Mouse (Mus musculus): Measurements from ENCODE around the gene Schip1. TPM values are rescaled to one million over a fixed set of nuclear protein-coding genes. Genes with fewer than 3 reads are reported as not detected.

Schip1 gene
- polyA plus RNA-seq, 2 experiments = 1.1 to 1.6 TPM

DNA sequence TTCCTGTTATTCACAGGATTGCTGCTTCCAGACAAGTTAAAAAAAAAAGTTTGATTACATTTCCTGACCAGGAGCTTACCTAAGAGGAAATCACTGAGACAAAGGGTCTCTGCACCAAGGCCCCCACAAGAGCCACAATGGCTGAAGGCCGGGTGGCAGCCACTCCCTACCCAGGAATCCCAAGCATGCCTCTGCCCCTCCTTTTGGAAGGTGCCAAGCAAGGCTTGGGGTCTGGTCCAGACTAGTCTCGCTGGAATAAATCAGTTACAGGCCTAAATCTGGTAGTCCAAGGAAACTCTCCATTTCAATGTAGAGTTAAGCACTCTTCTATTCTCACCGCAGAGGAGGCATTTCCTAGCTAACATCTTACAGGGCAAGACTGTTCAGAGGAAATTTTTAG, 427.9 kb downstream of the Schip1 start:
- no peak for DNase-seq (ENCODE audit: low read depth in 3 of 3, low spot score in 3 of 3)
- TF ChIP-seq CTCF (IDR thresholded peaks at IDR 0.05; ENCODE audit: low read depth) = no peak
- peaks cover 3 to 14% of the 10 kb centered on the region in 2 experiments; a peak in 3 of 4 replicates for H3K4me1 ChIP-seq (replicated peaks; ENCODE audit: control insufficient read depth in 2 of 2, insufficient read depth in 2 of 2, low read length in 1 of 2)
- H3K27ac ChIP-seq = no peak overlapping the region
- no peak overlapping the region for H3K4me3 ChIP-seq (ENCODE audit: insufficient read depth in 1 of 2, low read depth in 2 of 2, low read length in 2 of 2)
- 30% methylated on average over 3 of the region's 3 CpGs for WGBS (ENCODE audit: insufficient replicate concordance)
- no peak overlapping the region for H3K9ac ChIP-seq (replicated peaks)
- H3K9me3 ChIP-seq (ENCODE audit: control insufficient read depth, low read length) = no peaks in the 10 kb centered on the region
- no peak for ATAC-seq (ENCODE audit: insufficient read depth)
- H3K27me3 ChIP-seq (ENCODE audit: control insufficient read depth, insufficient read depth, low read length) = peaks cover 38% of the 10 kb centered on the region
- no peaks in the 10 kb centered on the region for H3K36me3 ChIP-seq (replicated peaks; ENCODE audit: control insufficient read depth, insufficient read depth, low read depth)
- H3K4me2 ChIP-seq (ENCODE audit: low read depth) = peak overlapping the region; percentile 73; the same call in 1 of the 2 replicates

DNA sequence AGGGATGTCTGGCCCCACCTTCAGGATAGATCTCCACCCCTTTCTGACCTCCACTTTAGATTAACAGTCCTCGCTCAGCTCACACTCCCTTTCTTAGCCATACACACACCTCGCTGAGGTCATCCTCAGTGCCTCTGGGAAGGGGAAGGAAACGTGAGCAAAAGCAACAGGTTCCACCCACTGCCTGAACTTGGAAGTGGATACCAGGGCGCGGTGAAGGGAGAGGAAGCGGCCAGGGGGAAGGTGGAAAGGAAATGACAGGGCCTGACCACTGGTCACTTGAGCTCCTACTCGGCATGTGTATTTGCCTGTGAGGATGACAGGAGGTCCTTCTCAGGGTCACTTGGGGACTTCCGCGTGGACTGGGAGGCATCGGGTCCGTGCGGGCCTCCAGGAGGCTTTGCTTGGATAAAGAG, 428.6 kb downstream of the Schip1 start:
- Histone ChIP-seq H3K4me1 (replicated peaks; ENCODE audit: control insufficient read depth in 2 of 2, insufficient read depth in 2 of 2, low read length in 1 of 2) (peaks cover 3 to 14% of the 10 kb centered on the region in 2 experiments; a peak in 3 of 4 replicates), H3K27me3 (ENCODE audit: control insufficient read depth, insufficient read depth, low read length) (peaks cover 38% of the 10 kb centered on the region), H3K4me2 (ENCODE audit: low read depth) (peak overlapping the region; percentile 73), H3K36me3 (replicated peaks; ENCODE audit: control insufficient read depth, insufficient read depth, low read depth) (no peaks in the 10 kb centered on the region), H3K27ac (no peak overlapping the region), H3K9me3 (ENCODE audit: control insufficient read depth, low read length) (no peaks in the 10 kb centered on the region), H3K4me3 (ENCODE audit: insufficient read depth in 1 of 2, low read depth in 2 of 2, low read length in 2 of 2) (peak overlapping the region; percentile 58 to 68), H3K9ac (replicated peaks) (0 out of 2 replicates have a peak overlapping the region, but pooled peaks have one; percentile 14)
- WGBS (ENCODE audit: insufficient replicate concordance) = under 1% methylated on average over 12 of the region's 12 CpGs
- peak; percentile 27 for ATAC-seq (ENCODE audit: insufficient read depth)
- no peak for TF ChIP-seq CTCF (IDR thresholded peaks at IDR 0.05; ENCODE audit: low read depth)
- no peak for TF ChIP-seq EP300 (IDR thresholded peaks at IDR 0.05; ENCODE audit: low read depth)
- DNase-seq (ENCODE audit: low read depth in 3 of 3, low spot score in 3 of 3) = peak in 1 of 3 experiments; percentile 30

DNA sequence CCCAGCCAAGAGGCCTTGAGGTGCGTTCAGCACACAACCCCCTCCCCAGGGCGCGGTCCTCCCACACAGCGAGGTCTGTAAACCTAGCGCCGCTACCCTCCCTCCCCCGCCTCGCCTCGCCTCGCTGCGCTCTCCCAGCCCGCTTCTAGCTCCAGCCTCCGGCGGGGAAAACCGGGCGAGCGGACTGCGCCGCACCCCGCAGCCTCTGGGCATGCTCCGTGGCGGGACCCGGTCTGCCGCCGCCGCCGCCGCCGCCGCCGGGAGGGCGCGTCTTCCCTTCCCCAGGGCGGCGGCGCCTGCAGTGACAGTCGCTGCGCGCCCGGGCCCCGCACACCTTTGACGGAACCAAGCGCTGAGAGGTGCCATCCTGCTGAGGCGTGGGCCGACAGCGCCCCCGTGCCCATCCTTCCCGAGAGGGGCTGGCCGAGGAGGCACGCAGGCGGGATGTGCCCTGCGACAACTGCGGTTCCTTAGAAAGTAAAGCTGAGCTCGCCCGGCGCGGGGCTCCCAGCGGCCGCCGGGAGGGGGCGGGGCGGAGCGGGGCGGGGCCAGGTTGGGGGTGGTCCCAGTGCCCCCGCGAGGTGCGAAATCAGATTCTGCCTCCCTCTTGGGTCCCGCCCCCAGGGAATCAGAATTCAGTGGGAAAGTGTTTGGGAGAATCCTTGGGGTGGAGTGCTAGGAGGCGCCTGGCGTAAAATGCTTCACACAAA, 429.1 kb downstream of the Schip1 start:
- Histone ChIP-seq H3K27me3 (ENCODE audit: control insufficient read depth, insufficient read depth, low read length) (peaks cover 38% of the 10 kb centered on the region), H3K27ac (no peak overlapping the region), H3K9me3 (ENCODE audit: control insufficient read depth, low read length) (no peaks in the 10 kb centered on the region), H3K4me2 (ENCODE audit: low read depth) (peak overlapping the region; percentile 73), H3K9ac (replicated peaks) (peak overlapping the region; percentile 14; the same call in 1 of the 2 replicates), H3K36me3 (replicated peaks; ENCODE audit: control insufficient read depth, insufficient read depth, low read depth) (no peaks in the 10 kb centered on the region), H3K4me3 (ENCODE audit: insufficient read depth in 1 of 2, low read depth in 2 of 2, low read length in 2 of 2) (peak overlapping the region; percentile 58 to 68), H3K4me1 (replicated peaks; ENCODE audit: control insufficient read depth in 2 of 2, insufficient read depth in 2 of 2, low read length in 1 of 2) (peaks cover 3 to 14% of the 10 kb centered on the region in 2 experiments; a peak in 3 of 4 replicates)
- no peak for TF ChIP-seq CTCF (IDR thresholded peaks at IDR 0.05; ENCODE audit: low read depth)
- no peak for TF ChIP-seq EP300 (IDR thresholded peaks at IDR 0.05; ENCODE audit: low read depth)
- WGBS (ENCODE audit: insufficient replicate concordance) = under 1% methylated on average over 69 of the region's 70 CpGs
- DNase-seq (ENCODE audit: low read depth in 3 of 3, low spot score in 3 of 3) = no peak
- ATAC-seq (ENCODE audit: insufficient read depth) = peak; percentile 72

DNA sequence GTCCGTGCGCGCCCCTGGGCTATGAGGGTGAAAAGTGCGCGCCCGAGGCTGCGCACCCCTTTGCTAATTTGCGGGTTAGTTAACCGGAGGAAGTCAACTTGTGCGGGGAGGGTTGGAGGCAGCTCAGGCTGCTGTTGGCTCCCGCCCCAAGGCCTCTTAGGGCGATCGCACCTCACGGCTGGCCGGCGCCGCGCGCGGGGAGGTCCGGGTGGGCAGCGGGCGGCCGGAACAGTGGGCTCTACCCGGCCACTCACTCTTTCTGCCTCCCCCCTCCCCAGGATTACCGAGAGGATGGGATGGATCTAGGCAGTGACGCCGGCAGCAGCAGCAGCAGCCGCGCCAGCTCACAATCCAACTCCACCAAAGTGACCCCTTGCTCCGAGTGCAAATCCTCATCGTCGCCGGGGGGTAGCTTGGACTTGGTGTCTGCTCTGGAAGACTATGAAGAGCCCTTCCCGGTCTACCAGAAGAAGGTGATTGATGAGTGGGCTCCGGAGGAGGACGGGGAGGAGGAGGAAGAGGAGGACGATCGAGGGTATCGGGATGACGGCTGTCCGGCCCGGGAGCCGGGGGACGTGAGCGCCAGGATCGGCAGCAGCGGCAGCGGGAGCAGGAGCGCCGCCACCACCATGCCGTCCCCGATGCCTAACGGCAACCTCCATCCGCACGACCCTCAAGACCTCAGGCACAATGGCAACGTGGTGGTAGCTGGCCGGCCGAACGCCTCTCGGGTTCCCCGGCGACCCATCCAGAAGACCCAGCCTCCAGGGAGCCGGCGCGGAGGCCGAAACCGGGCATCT, 429.9 kb downstream of the Schip1 start:
- Histone ChIP-seq H3K27me3 (ENCODE audit: control insufficient read depth, insufficient read depth, low read length) (peaks cover 38% of the 10 kb centered on the region), H3K27ac (no peak overlapping the region), H3K9me3 (ENCODE audit: control insufficient read depth, low read length) (no peaks in the 10 kb centered on the region), H3K4me3 (ENCODE audit: insufficient read depth in 1 of 2, low read depth in 2 of 2, low read length in 2 of 2) (peak overlapping the region; percentile 49 to 58), H3K4me1 (replicated peaks; ENCODE audit: control insufficient read depth in 2 of 2, insufficient read depth in 2 of 2, low read length in 1 of 2) (peaks cover 9 to 21% of the 10 kb centered on the region in 2 experiments; a peak in 3 of 4 replicates), H3K4me2 (ENCODE audit: low read depth) (peak overlapping the region; percentile 73), H3K9ac (replicated peaks) (no peak overlapping the region), H3K36me3 (replicated peaks; ENCODE audit: control insufficient read depth, insufficient read depth, low read depth) (no peaks in the 10 kb centered on the region)
- no peak for TF ChIP-seq CTCF (IDR thresholded peaks at IDR 0.05; ENCODE audit: low read depth)
- TF ChIP-seq EP300 (IDR thresholded peaks at IDR 0.05; ENCODE audit: low read depth) = no peak
- ATAC-seq (ENCODE audit: insufficient read depth) (no peak), DNase-seq (ENCODE audit: low read depth in 3 of 3, low spot score in 3 of 3) (no peak)
- WGBS (ENCODE audit: insufficient replicate concordance) = under 1% methylated on average over 66 of the region's 68 CpGs
